Mouse (Mus musculus) induced T-regulatory cell, adult 2 months (primary cell): ENCODE results near the gene Olfr550.
"Not testable (repeated sequence)": the region's sequence is repeated elsewhere in the genome, so short reads cannot be mapped to it uniquely, and the experiment has no call there.

ENCODE experiments used
- DNase-seq: peaks from one replicate; pipeline ENCODE4 v3.0.0-alpha.2; 2012; ENCODE audit warnings: low read depth

Gene Olfr550

GRCm38 (mm10) chr7:102571142-102571541 lies at the start of gene Olfr550:
TSS of gene Olfr550 (plus strand) at chr7:102571442.
- DNase-seq: no peak

GRCm38 (mm10) chr7:102529052-102529451 lies 42.2 kb upstream of the Olfr550 start:
- peak; percentile 73 for DNase-seq

- DNase-seq: no peak
These were observed 36.8 kb upstream of the Olfr550 start, which contains the start of gene Olfr547 for GRCm38 (mm10) chr7:102534449-102534848. TSS of gene Olfr547 (plus strand) at chr7:102534749.

- DNase-seq: no peak
These were observed 30.6 kb upstream of the Olfr550 start, which contains the start of gene Olfr548-ps1 for GRCm38 (mm10) chr7:102540596-102540995. TSS of gene Olfr548-ps1 (plus strand) at chr7:102540896.

DNA sequence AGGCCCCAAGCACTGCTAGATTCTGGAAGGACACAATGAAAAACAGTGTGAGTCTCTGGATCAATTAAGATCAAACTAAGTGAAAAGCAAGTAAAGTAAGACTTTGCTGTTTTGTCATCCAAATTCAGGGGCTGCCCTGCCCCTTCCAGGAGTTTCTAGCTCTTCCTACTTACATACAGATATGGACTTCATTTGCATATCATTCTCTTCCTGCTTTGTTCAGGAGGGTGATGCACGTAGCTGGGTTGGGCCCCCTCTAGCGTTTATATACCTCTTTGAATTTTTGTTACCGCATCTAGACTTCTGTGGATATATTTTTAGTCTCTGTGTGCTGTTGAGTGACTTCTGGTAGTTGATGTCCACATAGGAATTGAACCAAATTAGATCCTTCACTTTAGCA lies 30.0 kb upstream of the Olfr550 start:
- DNase-seq: peak; percentile 53

GRCm38 (mm10) chr7:102549570-102549969 lies 21.7 kb upstream of the Olfr550 start, which contains the start of gene Olfr549:
TSS of gene Olfr549 (plus strand) at chr7:102549870.
- DNase-seq: no peak

DNA sequence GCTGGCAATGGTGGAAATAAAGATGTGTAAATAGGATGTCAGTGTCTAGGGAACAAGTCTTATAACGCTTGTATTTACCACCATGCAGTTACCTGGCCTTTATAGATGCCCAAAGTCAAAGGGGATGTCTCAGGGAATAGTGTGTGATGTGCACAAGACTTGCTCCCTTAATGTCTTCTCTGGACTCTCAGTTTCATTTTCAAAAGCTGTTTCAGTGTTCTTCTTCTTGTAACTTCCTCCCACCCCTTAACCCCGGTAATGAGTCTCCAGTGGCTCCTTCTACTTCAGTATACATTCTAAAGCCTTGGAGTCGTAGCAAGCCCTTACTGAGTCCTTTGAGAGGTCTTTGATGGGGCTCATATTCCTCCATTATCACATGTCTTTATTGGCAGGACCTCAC lies 18.0 kb upstream of the Olfr550 start:
- peak; percentile 35 for DNase-seq

- peak; percentile 96 for DNase-seq
These were observed 5.9 kb upstream of the Olfr550 start, which contains the start of gene Trim21 for GRCm38 (mm10) chr7:102564999-102565997. TSS of gene Trim21 (minus strand) at chr7:102565486.

GRCm38 (mm10) chr7:102566219-102566618 lies 5.0 kb upstream of the Olfr550 start:
- no peak for DNase-seq

- no peak for DNase-seq
These were observed 2.1 kb downstream of the Olfr550 start for GRCm38 (mm10) chr7:102573174-102573830.

GRCm38 (mm10) chr7:102575998-102576397 lies 4.8 kb downstream of the Olfr550 start:
- DNase-seq: peak; percentile 10

DNA sequence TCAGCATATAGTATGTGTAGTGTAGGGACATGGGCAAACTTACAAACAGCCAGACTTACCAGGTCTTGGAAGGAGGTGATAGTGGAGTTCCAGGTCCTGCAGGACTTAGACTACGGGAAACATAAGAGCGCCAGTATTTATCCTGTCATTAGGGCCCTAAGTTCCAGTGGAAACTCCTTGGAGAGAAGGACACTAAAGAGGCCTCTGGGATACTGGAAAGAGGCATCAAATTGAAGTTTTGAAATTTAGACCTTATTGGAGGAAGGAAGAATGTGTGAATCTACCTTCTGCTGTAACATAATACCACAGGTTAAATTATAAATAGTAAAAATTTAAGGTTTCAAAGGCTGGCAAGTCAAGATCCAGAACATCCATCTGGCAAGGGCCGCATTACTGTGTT lies 20.5 kb downstream of the Olfr550 start, which contains the start of gene Olfr551:
Gene Olfr551, minus strand, starts transcription at position 101 of the 400 bp plus-strand sequence.
- no peak for DNase-seq

- no peak for DNase-seq
These were observed 26.3 kb downstream of the Olfr550 start, which contains the start of gene Olfr552 for GRCm38 (mm10) chr7:102597378-102598031. TSS of gene Olfr552 (plus strand) at chr7:102597770.

GRCm38 (mm10) chr7:102618118-102618517 lies 46.9 kb downstream of the Olfr550 start, which contains the start of gene Olfr553:
TSS of gene Olfr553 (minus strand) at chr7:102618218.
- DNase-seq: no peak

GRCm38 (mm10) chr7:102619608-102620007 lies 48.4 kb downstream of the Olfr550 start:
- DNase-seq: no peak

- DNase-seq: not testable (repeated sequence)
These were observed 49.1 kb downstream of the Olfr550 start for GRCm38 (mm10) chr7:102620368-102620767.
